Mouse (Mus musculus) adrenal gland, postnatal 36 days (tissue): ENCODE data around the gene Zfyve16. TPM values are rescaled to one million over a fixed set of nuclear protein-coding genes. Genes with fewer than 3 reads are reported as not detected.

Experiments
- DNase-seq, 2 experiments: peaks; one replicate each; pipeline ENCODE4 v3.0.0; 2021; ENCODE audit warnings: mixed read lengths in 1 of 2
- long read RNA-seq, 2 experiments: library from polyadenylated mRNA; stranded (forward); transcript quantifications; one replicate each; pipeline ENCODE4 v2.0.0; 2021; ENCODE audit warnings: borderline sequencing depth in 2 of 2
- total RNA-seq, 2 experiments: library from RNA; stranded (reverse); gene quantifications; 2 replicates each; pipeline ENCODE4 v1.2.3; 2021

The Zfyve16 gene
- total RNA-seq, result 10 to 100 TPM; 28.3 to 28.5 TPM
- long read RNA-seq, experiment 1, full-length matches to known transcripts, result 2 of 2 reads
- long read RNA-seq, experiment 1, partial matches to known transcripts, result 0 of 2 reads
- long read RNA-seq, experiment 1, other reads (novel, unspliced or antisense), result 0 of 2 reads
- long read RNA-seq, experiment 2, full-length matches to known transcripts, result 3 of 4 reads
- long read RNA-seq, experiment 2, partial matches to known transcripts, result 1 of 4 reads
- long read RNA-seq, experiment 2, other reads (novel, unspliced or antisense), result 0 of 4 reads

- peak; percentile 99 for DNase-seq
These were observed at the start of gene Zfyve16 for GRCm38 (mm10) chr13:92530721-92531211. Gene Zfyve16 (minus strand): TSS chr13:92530868.

- no peak for DNase-seq
These were observed 47.5 kb upstream of the Zfyve16 start for GRCm38 (mm10) chr13:92578210-92578609.

GRCm38 (mm10) chr13:92576688-92577087 is 46.0 kb upstream of the Zfyve16 start:
- no peak for DNase-seq

- DNase-seq, result no peak
These were observed 45.4 kb upstream of the Zfyve16 start, which contains the start of gene Spz1 for GRCm38 (mm10) chr13:92576072-92576471. Gene Spz1 (minus strand): TSS chr13:92576172.

GRCm38 (mm10) chr13:92559429-92559828 is 28.8 kb upstream of the Zfyve16 start:
- no peak for DNase-seq

GRCm38 (mm10) chr13:92557229-92557628 is 26.6 kb upstream of the Zfyve16 start:
- no peak for DNase-seq

GRCm38 (mm10) chr13:92556458-92557126 is 25.9 kb upstream of the Zfyve16 start:
- DNase-seq, result no peak

- DNase-seq, result no peak
These were observed 16.4 kb upstream of the Zfyve16 start for GRCm38 (mm10) chr13:92547093-92547492.

- DNase-seq, result no peak
These were observed 10.3 kb upstream of the Zfyve16 start for GRCm38 (mm10) chr13:92540997-92541396.

- no peak for DNase-seq
These were observed 8.5 kb upstream of the Zfyve16 start for GRCm38 (mm10) chr13:92539126-92539525.

- DNase-seq, result no peak
These were observed 3.1 kb upstream of the Zfyve16 start for GRCm38 (mm10) chr13:92533801-92534200.

- no peak for DNase-seq
These were observed 1.5 kb upstream of the Zfyve16 start for GRCm38 (mm10) chr13:92532216-92532615.

- DNase-seq, result no peak
These were observed 569 bp upstream of the Zfyve16 start for GRCm38 (mm10) chr13:92531237-92531636.

- no peak for DNase-seq
These were observed 594 bp downstream of the Zfyve16 start for GRCm38 (mm10) chr13:92529828-92530720.

GRCm38 (mm10) chr13:92523178-92523813 is 7.4 kb downstream of the Zfyve16 start:
- DNase-seq, result no peak

GRCm38 (mm10) chr13:92504871-92505270 is 25.8 kb downstream of the Zfyve16 start:
- peak; percentile 52 to 65 for DNase-seq

GRCm38 (mm10) chr13:92491923-92492322 is 38.7 kb downstream of the Zfyve16 start:
- DNase-seq, result no peak

- peak; percentile 30 for DNase-seq
These were observed 39.9 kb downstream of the Zfyve16 start for GRCm38 (mm10) chr13:92490817-92491216.

- peak; percentile 94 to 95 for DNase-seq
These were observed 46.7 kb downstream of the Zfyve16 start, which contains the start of gene Fam151b for GRCm38 (mm10) chr13:92483852-92484463. Gene Fam151b (minus strand): TSS chr13:92484015.

GRCm38 (mm10) chr13:92483348-92483747 is 47.3 kb downstream of the Zfyve16 start:
- DNase-seq, result peak; percentile 40 to 70

GRCm38 (mm10) chr13:92470151-92470550 is 60.5 kb downstream of the Zfyve16 start:
- peak in 1 of 2 experiments; percentile 4 for DNase-seq
